Mouse (Mus musculus): ENCODE measurements around the gene Dnajb12.

Gene Dnajb12

DNA sequence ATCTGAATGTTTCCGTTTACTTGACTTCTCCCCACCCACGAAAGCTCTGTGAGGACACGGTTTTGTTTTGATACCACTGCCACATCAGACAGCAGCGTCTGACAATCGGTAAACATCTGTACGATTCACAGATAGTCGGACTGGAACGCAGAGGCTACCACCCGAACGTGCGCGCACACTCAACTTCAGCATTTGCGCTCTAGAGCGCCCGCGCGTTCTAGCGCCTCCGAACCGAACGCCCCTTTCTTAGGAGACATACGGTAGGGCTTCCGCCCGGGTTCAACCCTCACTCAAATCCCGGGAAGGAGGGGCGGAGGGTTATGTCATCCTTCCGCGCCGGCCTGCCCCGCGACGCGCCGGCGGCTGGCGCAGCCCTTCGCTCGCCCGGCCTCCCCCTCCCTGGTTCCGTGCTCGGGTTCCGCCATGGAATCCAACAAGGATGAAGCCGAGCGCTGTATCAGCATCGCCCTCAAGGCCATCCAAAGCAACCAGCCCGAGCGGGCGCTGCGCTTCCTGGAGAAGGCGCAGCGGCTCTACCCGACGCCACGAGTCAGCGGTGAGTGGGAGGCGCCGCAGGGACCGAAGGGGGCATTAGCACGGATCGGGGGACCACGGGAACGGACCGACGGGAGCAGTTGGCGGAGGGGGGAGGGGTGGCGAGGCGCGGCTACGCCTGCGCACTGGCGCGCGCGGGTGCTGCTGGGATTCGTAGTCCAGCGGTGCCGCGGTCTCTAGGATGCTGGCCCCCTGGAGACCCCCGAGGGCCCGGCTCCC lies at the start of gene Dnajb12:
Dnajb12 (plus strand) TSS at position 302 of the 774 bp plus-strand sequence.
- peak; percentile 91 to 94 for DNase-seq (ENCODE audit: low spot score in 2 of 2)

DNA sequence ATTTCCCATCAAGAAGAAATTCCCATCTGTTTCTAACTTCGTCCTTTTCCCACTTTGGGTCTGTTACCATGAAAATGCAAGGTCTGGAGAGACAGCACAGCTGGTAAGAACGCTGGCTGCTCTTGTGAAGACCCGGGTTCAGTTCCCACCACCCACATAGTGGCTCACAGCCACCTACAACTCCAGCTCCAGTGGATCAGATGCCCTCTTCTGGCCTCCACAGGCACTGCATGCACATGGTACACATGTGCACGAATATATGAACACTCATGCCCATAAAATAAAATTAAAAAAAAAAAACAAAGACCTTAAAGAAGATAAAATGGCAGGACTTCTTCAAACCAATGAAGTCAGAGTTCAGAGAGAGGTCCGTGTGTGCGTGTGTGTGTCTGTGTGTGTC lies 49.5 kb upstream of the Dnajb12 start:
- no peak for DNase-seq (ENCODE audit: low spot score in 2 of 2)

DNA sequence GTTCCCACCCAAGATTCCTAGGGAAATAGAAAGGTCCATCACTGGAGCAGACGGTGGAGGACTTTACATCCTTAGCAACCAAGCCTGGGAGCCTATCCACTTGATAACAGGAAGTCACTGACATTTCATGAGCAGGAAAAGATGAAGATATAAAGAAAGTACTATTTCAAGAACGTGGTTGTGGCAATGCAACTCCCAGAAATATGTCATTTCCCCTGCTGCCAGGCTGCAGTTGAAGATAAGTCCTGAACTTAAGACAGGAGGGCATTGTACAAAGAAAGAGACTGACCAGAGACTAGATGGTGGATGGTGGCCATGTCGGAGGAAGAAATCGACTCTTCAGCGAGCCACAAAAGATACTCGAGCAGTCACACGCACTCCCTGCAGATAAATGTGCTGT lies 47.4 kb upstream of the Dnajb12 start:
- DNase-seq (ENCODE audit: low spot score in 2 of 2) = no peak

DNA sequence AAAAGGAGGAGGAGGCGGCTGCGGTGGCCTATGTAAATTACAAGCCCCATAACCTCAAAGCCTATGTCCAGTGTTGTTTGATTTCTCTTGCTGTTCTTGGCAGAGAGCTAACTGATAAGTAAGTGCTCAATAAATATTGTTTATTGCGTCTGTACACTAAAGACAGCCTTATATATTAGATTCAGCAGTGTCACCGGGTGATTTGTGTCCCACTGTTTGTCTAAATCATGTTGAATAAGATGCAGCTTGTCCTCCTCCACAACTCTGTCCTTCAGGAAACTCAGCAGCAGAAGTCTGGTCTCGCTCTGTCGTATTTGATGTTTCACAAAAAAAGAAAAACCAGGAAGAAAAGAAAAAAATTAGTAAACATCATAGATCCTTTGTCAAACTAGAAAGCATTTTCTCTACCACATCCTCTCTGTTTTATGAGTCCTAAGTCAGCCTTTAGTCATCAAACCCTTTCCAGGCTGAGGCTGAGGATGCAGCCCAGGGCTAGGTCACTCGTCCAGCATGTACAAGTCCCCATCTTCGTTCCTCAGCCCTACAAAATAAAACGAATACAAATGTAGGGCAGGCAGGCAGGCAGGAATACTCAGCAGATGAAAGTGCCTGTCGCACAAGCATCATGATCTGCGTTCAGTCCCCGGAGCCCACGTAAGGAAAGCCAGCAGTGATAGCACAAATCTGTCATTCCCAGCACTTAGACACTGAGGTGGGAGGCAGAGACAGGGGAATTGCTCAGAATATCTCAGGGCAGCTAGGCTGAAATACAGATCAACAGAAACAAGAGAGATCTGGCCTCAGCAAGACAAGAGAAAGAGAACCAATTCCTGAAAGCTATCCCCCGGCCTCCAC lies 43.8 kb upstream of the Dnajb12 start:
- no peak for DNase-seq (ENCODE audit: low spot score in 2 of 2)

DNA sequence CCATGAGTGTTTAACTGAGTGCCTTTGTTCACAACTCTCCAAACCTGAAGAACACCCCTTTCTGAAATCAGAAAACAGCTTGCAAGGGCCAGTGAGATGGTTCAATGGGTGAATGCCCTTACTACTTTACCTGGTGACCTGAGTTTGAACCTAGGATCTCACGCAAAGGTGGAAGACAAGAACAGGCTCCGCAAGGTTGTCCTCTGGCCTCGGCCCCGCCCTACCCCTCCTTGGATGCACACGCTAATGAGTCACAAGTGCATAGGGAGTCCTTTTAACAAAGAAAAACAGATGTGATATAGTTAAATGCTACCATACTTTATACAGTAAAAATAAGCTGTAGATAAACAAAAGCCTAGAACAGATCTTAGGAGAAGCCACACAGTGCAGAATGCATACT lies 41.9 kb upstream of the Dnajb12 start:
- DNase-seq (ENCODE audit: low spot score in 2 of 2) = no peak

DNA sequence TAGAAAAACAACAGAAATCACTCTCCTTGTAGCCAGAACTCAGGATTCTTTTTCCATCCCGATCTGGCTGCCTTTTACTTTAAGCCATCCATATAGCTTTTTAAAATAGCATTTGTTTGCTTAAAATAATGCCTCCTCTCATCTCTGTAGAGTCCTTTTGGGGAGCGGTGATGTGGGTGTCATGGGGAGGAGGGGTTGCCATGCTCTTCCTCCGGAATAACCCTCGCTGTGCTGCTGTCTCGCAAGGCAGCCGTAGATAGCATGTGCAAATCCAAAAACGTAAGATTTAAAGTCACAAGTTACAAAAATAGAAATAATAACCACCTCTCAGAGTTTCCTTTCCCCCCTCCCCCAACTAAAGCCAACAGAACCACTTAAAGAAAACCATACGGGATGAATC lies 37.9 kb upstream of the Dnajb12 start:
- DNase-seq (ENCODE audit: low spot score in 2 of 2) = no peak

DNA sequence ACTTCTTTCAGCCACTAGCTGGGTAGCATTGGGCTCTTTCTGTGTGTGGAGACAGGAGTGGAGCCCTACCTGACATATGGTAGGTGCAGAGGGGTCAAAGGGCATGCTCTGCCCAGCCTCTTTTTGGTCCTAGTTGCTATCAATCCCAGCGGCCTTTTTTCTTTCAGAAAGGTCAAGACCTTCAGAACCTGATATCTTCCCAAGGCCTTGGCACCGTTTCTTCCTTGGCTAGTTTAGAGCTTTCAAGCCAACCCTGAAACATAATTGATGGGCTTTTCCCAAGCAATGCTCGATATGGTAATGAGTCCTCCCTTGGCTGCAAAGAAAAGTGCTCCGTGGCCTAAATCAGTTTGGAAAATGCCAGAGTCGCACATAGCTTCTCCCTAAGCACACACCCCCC lies 36.2 kb upstream of the Dnajb12 start:
- DNase-seq (ENCODE audit: low spot score in 2 of 2) = no peak

DNA sequence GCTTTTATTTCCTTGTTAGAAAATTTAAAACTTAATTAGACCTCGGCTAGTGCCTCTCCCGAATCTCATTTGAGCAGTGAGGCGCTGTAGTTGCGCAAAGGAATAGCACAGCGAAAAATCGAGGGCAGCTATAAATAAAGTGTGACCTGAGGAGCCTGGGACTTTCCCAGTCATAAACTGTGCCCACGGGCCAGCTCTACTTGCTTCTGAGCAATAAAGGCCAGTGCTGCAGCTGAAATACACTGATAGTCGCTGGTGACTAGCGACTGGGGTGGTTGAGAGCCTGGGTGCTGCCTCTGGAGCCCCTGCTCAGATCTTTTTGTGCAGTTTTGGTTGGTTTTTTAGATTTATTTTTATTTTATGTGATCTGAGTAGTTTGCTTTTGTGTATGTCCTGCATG lies 34.7 kb upstream of the Dnajb12 start:
- DNase-seq (ENCODE audit: low spot score in 2 of 2) = no peak

DNA sequence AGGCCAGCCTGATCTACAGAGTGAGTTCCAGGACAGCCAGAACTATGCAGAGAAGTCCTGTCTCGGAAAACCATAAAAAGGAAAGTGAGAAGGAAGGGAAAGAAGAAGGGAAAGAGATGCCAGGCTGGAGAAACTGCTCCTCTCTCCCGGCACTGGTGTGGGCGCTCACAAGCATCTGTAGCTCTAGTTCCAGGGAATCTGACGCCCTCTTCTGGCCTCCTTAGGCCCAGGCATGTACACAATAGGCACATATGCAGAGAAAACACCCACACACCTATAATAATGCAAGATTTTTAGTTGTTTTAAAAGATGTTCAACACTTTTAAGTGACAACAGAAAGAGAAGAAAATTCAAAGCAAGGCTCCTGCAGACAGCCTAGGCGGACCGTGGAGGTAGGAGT lies 32.9 kb upstream of the Dnajb12 start:
- peak in 1 of 2 experiments; percentile 36 for DNase-seq (ENCODE audit: low spot score in 2 of 2)

DNA sequence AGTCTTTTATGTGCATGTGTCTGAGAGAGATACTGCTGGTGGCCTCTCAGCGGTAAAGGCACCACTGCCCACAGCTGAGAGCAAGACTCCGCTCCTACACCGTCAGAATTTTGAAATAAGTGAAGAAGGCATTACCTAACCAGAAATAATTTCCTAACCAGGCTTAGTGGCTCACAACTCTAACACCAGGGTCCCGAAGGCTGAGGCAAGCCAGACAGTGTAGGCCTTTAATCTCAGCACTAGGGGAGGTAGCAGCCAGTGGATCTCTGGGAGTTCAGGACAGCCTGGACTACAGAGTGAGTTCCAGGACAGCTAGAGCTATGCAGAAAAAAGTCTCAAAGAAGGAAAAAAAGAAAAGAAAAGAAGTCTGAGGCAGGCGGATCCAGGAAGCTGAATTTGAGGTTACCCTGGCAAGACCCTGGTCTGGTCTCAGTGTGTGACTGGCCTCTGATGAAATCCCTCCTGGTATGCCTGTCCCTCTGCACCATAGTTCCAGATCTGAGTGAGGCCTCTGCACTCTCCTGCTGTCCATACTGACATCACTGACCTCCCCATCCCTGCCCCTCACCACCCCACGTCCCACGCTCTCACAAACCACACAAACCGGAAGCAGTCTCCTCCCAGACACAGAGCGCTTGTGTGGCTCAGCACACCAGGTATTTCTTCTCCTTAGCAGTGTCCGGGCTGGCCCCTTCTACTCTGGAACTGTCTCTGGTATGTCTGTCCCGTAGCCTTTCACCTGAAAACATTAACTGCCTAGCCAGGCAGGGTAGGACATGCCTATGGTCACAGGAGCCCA lies 31.1 kb upstream of the Dnajb12 start:
- DNase-seq (ENCODE audit: low spot score in 2 of 2) = no peak

DNA sequence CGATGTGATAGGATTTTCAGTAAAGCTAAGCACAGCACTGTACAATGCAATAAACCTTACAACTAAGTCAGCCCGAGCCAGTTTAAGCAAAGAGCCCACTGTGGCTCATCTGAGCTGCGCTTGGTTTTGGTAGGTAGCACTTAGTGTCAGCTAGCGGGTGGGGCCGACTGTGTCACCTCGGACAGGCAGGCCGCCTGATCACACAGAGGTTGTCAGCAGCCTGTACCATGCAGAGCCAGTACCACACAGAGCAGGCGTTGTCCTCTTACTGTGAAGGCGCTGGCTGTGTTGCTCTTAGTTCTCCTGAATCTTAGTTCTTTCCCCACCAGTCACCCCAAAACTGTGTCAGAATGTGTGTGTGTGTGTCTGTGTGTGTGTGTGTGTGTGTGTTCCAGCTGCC lies 30.4 kb upstream of the Dnajb12 start:
- no peak for DNase-seq (ENCODE audit: low spot score in 2 of 2)

DNA sequence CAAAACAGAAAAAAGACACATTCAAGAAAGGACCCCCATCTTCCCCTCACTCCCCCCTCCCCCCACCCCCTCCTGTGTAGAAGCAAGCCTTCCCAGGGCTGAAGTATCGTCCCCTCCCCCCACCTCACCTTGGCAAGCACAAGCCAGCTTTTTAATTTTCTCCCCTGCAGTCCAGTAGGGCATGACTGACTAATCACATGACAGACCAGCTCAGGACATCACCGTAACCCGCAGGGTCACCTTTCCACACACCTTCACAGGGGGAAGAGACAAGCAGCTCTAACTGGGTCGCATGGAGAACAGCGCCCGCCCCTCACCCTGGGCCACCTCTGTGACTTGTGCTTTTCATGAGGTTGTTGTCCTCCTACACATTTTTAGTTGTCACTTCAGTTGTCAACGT lies 30.0 kb upstream of the Dnajb12 start:
- no peak for DNase-seq (ENCODE audit: low spot score in 2 of 2)

DNA sequence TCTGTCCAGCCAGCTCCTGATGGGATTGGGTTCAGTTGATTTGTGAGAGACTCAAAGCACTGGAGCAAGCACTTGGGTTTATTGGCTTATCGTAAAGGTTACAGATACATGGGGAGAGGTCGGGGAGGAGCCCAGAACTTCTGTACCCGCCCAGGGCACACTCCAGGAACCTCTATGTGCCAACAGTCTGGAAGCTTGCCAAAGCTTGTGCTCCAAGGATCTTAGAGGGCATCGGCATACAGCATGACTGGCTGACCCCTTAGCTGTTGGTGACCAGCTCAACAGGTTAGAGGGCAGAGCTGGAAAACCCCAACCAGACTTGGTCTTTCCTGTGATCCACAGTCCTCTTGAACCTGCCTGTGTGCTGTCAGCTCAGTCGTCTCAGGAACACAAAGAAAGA lies 22.2 kb upstream of the Dnajb12 start:
- no peak for DNase-seq (ENCODE audit: low spot score in 2 of 2)

DNA sequence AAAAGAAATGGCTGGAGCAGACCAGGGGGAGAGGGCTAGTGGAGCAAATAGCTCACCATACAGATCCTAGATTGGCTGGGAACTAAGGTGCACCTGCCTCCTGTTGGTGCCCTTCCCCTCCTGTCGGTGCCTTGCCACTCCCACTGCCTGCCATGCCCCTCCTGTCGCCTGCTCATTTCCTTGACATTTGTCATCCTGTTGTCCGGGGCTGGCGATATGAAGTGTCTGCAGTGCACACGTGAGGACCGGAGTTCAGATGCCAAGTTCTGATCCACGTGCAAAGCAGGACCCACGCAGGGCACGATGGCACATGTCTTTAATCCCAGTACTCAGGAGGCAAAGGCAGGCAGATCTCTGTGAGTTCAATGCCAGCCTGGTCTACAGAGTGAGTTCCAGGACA lies 18.7 kb upstream of the Dnajb12 start:
- no peak for DNase-seq (ENCODE audit: low spot score in 2 of 2)

DNA sequence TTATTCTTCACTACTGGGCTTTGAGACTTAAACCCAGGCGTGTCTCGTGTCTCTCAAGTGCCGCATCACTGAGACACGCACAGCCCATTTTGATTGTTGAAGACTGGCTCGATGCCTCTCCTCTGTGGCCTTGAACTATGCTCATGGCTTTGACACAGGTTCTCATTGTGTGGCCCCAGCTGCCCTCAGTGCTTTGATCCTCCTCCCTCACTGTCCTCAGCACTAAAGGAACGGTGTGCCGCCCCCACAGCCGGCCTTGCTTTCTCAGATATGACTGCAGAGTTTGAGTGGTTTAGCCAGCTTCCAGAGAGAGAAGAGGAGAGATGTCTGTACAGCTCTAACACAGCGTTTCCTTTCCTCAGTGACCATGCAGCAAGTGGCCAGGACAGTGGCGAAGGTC lies 18.2 kb upstream of the Dnajb12 start:
- DNase-seq (ENCODE audit: low spot score in 2 of 2) = no peak

DNA sequence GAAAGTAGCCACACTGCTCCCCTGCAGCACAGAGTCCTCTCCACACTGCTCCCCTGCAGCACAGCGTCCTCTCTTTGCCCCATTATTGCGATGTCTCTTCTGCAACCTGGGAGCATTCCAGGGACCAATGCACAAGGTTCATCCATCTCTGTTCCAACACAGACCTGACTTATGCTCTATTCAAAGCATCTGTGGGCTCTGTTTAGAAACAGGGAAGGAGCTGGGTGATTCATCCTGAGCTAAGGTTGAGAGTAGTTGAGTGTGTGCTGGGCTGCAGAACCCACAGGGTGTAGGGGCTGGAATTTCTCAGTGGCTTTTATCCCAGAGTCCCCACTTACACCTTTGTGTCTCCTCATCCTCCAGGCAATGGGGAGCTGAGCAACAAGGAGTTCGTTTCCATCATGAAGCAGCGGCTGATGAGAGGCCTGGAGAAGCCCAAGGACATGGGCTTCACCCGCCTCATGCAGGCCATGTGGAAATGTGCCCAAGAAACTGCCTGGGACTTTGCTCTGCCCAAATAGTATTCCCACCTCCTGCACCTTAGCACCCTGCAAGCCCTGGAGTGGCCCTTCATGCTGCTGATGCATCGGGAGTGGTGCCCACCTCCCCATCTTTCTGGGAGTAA lies 16.4 kb upstream of the Dnajb12 start:
- no peak for DNase-seq (ENCODE audit: low spot score in 2 of 2)

DNA sequence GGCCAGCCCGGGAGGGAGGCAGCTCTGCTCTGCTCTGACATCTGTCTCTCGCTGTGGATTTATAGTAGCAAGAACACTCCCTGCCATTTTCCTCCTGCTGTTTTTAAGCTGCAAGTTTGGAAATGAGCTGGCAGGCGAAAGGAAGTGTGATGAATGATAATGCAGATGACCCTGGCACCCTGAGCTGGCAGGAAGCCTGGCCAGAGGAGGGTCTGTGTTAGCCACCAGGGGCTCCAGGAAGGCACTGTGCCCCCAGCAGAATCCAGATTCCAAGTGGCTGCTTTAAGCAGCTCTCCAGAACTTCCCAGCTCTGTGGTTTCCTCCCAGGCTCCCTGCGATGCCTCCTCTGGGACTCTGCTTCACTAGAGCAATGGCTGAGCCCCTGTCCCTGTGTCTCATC lies 15.7 kb upstream of the Dnajb12 start:
- no peak for DNase-seq (ENCODE audit: low spot score in 2 of 2)

DNA sequence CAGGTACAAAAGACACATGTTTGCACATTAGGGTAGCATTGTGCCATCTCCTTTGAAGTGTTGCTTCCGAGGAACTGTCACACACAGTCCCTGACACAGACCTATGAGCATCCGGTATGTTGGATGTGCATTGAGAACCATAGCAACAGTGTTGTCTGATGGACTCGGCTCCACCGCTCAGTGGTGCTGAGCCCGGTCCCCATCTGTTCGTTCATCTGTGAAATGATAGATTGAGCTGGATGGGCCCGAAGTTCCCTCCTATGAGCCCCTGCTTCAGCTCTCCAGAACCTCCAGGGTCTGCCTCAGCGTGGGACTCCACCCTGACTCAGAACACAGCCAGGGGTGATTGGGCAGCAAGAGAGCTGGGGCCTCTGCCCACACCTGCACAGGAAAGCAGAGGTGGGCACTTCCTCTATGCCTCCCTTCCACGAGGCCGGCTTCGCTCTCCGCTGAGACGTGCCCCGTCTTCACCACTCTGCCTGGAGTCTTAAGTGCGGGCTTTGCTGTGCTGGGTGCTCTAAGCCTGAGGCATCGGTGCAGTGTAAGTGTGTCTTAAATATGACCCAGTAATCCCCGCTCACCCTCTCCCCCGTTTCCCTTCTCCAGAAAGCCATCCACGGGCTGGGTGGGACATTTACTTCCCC lies 15.0 kb upstream of the Dnajb12 start:
- no peak for DNase-seq (ENCODE audit: low spot score in 2 of 2)

DNA sequence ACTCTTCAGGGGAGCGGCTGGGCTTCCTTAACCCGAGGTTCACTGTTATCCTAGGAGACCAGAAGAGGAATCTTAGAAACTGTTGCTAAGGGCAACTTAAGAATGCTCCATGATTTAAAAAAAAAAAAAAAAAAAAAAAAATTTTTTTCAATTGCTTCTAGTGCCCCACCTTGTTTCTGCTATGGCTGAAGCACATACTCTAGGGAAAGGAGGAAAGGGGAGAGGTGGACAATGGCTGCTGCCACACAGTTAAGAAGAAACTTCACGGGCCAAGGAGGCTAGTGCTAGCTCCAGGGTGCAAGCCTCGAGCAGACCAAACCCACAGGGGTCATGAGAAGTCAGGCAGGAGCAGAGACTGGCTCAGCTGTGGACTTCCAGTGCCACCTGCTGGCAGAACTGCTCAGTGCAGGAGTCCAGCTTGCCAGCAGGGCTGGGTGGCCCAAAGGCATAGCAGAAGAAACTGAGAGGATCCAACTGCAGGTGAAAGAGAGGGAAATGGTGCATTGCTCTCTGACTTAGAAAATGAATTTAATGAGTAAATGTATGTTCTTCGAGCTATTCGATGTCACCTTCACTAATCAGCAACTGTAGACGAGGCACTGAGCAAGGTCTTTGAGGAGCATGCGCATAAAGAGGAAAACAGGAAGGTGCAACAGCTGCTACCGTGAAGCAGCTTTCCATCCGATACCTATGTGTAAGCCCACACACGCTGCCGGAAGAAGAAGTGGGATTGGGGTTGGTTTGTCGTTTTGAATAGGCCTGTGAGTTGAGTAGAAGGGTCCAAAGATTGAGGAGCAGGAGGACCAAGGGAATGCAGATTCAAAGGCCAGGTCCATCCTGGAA lies 14.3 kb upstream of the Dnajb12 start:
- DNase-seq (ENCODE audit: low spot score in 2 of 2) = peak; percentile 82 to 85

DNA sequence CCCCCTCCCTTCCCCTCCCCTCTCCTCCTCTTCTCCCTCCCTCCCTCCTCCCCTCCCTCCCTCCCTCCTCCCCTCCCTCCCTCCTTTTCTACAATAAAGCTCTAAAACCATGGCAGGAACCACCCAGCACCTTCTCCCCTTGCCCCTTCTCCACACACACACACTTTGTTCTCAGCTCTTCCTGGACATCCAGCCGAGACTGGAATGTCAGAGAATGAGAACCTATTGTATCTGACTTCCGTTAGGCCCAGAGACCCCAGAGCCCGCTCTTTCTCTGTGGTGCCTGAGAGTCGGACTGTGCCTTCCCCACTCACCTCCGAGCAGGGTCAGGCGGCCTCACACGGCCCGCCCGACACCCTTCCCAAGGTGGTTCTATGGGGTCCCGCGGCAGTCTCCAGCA lies 11.1 kb upstream of the Dnajb12 start:
- no peak for DNase-seq (ENCODE audit: low spot score in 2 of 2)

Measured in frontal cortex, postnatal 25 days (tissue).